Mouse (Mus musculus) right cerebral cortex, adult 18-20 months (tissue): ENCODE data around the gene Mrpl32.

Source experiments
- DNase-seq: peaks from one replicate; pipeline ENCODE4 v3.0.0; 2022; ENCODE audit warnings: mixed read lengths

The Mrpl32 gene

DNA sequence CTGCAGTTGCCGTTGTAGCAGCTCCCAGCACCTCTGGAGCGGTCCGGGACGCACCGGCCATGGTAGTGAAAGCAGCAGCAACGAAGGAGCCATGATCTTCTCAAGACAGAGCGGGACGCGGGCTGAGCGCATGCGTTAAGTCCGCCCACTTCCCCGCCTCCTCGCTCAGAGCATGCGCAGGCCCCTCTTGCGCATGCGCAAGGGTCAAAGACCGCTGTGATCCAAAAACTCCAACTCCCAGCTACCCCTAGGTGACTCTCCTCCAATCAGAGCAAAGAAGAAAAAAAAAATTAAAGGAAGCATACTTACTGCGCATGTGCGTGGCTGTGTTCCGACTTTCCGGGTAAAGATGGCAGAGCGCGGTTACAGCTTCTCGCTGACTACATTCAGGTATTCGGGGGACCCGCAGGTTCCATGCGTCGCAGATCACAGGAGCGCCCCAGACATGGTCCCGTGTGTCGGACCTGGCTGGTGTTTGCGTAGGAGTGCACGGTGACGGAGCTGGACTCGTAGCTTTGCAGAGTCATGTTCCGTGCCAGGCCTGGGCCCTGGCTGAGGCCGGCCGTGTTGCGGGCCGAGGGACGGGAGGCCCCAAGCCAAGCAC, at the start of gene Mrpl32, which contains the start of gene Psma2:
Gene Mrpl32, minus strand, starts transcription at position 240 of the 604 bp plus-strand sequence.
Gene Psma2, plus strand, starts transcription at position 315 of the 604 bp plus-strand sequence.
- DNase-seq = peak; percentile 98

GRCm38 (mm10) chr13:14649301-14649700, 36.3 kb upstream of the Mrpl32 start:
- DNase-seq = no peak

DNA sequence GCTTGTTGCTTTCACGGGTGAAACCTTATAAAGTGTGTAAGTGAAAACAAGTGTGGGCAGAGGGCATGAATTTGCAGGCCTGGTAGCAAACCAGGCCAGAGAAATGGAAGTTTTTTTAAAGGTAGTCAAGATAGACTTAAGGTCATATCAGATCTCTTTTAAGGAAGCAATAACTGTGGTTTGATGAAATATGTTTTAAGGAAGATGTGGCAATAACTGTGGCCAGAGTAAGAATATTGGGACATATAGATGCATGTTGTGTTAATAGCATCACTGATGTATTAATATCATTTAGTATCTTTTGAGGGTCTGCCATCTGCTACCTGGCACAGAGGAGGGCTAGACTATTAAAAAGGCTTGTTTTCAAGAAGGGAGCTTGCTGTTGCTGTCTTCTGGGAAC, 27.0 kb upstream of the Mrpl32 start:
- no peak for DNase-seq

- peak; percentile 97 for DNase-seq
These were observed 17.0 kb upstream of the Mrpl32 start, which contains the start of gene AW209491 for GRCm38 (mm10) chr13:14629726-14630641. TSS of gene AW209491 (plus strand) at chr13:14630154.

- peak; percentile 52 for DNase-seq
These were observed 5.8 kb upstream of the Mrpl32 start for GRCm38 (mm10) chr13:14618724-14619123.

- no peak for DNase-seq
These were observed 588 bp upstream of the Mrpl32 start for GRCm38 (mm10) chr13:14613553-14613952.

DNA sequence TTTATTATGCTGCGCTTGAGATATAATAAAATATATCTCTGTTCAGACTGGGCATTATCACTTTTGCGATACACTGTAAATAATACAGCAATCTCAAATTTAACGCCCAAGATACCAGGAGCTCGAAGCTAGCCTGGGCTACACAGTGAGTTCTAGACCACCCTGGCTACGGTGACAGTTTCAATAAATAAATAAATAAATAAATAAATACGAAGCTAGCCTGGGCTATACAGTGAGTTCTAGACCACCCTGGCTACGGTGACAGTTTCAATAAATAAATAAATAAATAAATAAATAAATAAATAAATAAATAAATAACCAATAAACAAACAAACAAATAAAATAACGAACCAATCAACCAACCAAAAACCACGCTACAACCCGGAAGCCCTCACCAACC, 502 bp downstream of the Mrpl32 start:
- no peak for DNase-seq

GRCm38 (mm10) chr13:14607616-14608015, 5.3 kb downstream of the Mrpl32 start:
- no peak for DNase-seq

DNA sequence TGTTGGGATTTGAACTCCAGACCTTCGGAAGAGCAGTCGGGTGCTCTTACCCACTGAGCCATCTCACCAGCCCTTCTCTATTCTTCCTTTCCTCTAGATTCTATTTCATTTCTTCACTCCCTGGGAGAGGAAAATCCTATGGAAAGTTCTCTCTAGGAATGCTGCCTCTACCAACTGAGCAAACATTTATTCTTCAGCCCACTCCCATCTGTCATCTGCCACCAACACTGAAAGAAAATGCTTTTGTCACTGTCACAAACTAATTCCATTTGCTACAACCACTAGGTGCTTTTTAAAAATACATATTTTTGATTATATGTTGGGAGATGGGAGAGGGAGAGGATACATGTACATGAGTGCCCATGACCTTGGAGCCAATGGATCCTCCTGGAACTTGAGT, 10.2 kb downstream of the Mrpl32 start:
- peak; percentile 14 for DNase-seq

- DNase-seq = no peak
These were observed 32.6 kb downstream of the Mrpl32 start for GRCm38 (mm10) chr13:14580392-14580791.

GRCm38 (mm10) chr13:14574128-14574527, 38.8 kb downstream of the Mrpl32 start:
- no peak for DNase-seq

GRCm38 (mm10) chr13:14561336-14561735, 51.6 kb downstream of the Mrpl32 start:
- DNase-seq = no peak
